Mouse (Mus musculus) cortical plate, adult 2 months (tissue): ENCODE data around the gene Irak2.

Experiments used
- CTCF ChIP-seq: fragments of 200-500 bp; IDR thresholded peaks from 2 replicates; pipeline ENCODE4 v1.5.1; 2011; ENCODE audit warnings: mild to moderate bottlenecking, control low read depth, low read length; ENCODE audit not compliant: insufficient read depth; ENCODE audit errors: extremely low read depth
- POLR2A ChIP-seq: fragments of 200-500 bp; IDR thresholded peaks from 2 replicates; pipeline ENCODE4 v1.6.1; 2011; ENCODE audit warnings: mild to moderate bottlenecking, low read length, control low read depth; ENCODE audit not compliant: insufficient read depth; ENCODE audit errors: extremely low read depth

GRCm38 (mm10) chr6:113693377-113693776 lies 55.1 kb downstream of the Irak2 start:
- TF ChIP-seq POLR2A (no peak), CTCF (no peak)
